Mouse (Mus musculus) spleen, postnatal 4 days (tissue): ENCODE data around the gene Lsm12.

Source experiments
- DNase-seq, 2 experiments: peaks; one replicate each; pipeline ENCODE4 v3.0.0; 2022; ENCODE audit warnings: low spot score in 2 of 2

Gene Lsm12

DNA sequence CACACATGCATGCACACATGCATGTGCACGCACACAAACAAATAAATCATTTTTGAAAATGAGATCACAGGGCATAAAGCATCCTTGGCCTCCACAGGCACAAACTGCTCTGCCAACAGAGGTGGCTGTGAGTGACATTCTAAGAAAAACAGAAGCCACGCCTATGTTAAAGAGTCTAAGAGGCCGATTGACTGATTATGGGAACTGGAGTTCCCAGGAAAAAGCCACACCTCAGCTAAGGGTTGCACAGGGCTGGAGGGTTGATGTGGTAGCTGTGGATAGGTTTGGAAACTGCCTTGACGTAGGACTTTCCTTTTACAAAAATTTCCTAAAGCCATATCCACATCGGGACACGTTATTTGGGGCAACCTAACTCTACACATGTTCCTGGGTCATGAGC, 67.7 kb downstream of the Lsm12 start:
- DNase-seq: no peak

- DNase-seq: no peak
These were observed 68.9 kb downstream of the Lsm12 start for GRCm38 (mm10) chr11:102116241-102116640.
